Mouse (Mus musculus) layer of hippocampus, postnatal 36 days (tissue): Measurements from ENCODE around the gene Btg3. TPM values are rescaled to one million over a fixed set of nuclear protein-coding genes. Genes with fewer than 3 reads are reported as not detected.

ENCODE experiments used
- DNase-seq, 2 experiments: peaks; one replicate each; pipeline ENCODE4 v3.0.0; 2022
- total RNA-seq, 2 experiments: library from RNA; stranded (reverse); gene quantifications; 2 replicates each; pipeline ENCODE4 v1.2.3; 2021

The Btg3 gene
- total RNA-seq, 2 experiments from 2014 or later: 14.6 to 14.9 TPM

DNA sequence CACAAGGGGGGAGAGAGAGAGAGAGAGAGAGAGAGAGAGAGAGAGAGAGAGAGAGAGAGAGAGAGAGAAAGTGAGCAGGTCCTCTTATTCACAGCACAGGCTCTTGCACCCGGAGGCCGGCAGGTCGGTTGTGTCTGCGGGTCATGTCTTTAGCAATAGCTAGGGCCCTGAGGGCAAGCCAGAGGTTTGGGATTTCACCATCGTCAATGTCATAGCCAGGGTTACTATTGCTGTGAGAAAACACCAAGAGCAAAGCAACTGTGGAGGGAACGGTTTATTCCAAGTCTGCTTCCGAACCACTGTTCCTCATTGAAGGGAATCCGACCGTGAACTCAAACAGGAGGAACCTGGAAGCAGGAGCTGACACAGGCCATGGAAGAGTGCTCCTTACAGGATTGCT is 80.9 kb downstream of the Btg3 start:
- DNase-seq: no peak

DNA sequence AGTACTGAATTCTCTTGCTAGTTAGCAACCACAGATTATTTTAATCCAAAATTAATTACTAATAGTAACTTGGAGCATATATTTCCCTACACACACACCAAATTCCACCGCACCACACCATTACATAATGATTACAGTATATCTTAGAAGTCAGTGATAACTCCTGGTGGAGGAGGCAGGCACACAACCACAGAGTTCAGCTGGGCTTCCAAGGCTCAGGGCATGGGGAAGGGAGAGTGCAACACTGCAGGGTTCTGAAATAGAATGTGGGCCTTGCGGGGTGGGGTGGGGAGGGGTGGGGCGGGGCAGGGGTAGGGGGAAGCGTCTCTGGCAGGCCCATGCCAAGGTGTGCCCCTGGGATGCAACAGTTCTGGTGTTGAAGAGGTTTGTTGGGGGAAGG is 81.4 kb downstream of the Btg3 start:
- DNase-seq: no peak

DNA sequence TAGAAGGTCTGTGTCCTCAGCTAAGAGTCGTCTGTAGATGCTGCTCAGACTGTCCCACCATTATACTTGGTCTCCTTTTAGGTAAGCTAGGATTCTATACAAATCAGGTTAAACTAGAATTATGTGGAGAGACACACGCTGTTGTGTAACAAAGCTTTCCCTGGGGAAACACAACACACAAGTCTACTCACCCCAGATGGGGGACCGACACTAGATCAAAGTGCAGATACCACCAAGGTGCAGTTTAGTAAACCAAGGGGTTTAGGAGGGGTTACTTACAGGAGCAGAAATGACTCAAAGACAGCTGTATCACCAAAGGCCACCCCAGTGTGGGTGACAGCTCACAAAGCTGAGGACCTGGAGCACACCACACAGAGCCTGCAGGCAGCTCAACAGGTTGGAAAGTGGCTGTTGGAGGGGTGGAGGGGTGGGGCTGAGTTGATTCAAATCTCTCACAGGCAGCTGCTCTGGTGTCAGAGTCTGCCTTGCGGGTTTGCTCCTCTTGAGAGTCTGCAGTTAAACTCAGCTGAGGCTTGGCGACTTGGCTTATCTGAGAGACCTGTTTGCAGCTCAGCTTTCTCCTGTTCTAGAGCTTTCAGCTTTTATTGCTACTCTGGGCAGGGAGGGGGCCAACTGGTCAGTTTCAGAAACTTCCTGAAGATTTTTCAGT is 82.3 kb downstream of the Btg3 start:
- DNase-seq: no peak

DNA sequence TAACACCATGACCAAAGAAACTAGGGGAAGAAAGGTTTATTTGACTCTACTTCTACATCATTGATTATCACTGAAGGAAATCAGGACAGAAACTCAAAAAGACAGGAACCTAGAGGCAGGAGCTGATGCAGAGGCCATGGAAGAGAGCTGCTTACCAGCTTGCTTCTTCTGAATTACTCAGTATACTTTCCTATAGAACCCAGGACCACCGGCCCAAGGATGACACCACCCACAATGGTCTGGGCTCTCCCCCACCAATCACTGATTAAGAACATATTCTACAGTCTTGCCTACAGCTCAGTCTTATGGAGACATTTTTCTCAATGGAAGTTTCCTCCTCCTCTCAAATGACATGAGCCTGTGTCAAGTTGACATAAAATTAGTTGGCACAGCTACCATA is 82.9 kb downstream of the Btg3 start:
- no peak for DNase-seq

DNA sequence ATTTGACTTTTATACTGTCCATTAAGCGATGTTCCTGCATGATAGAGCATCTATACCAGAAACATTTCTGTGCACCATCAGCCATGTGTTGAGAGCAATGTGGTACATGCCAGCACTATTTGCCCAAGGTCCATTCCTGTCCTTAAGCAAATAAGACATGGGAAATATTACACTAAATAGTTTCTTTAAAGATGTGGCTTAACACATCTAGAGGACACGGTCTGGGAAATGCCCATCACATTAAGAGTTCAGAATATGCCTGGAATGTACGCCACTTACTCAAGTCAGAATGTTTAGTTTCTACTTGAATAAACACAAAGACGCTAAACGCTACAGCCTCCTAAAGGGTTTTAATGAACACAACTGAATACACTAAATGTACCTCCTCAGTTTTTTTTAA is 93.8 kb downstream of the Btg3 start:
- no peak for DNase-seq

Other genes starting within 250 kb of the Btg3 start
- gene Cxadr, start 75.7 kb downstream of the Btg3 start, total RNA-seq: 10 to 100 TPM; 15.8 to 16.8 TPM
- gene D16Ertd472e, start 199.5 kb upstream of the Btg3 start, total RNA-seq: 10 to 100 TPM; 13.4 to 15.0 TPM